Mouse (Mus musculus) lung, embryonic 16.5 days (tissue): ENCODE measurements at regions not wholly inside any gene's neighbourhood (a gene's known extent, or its start where the extent isn't known, plus 50 kb on each side); places are given as distances from the start of the nearest gene placed in this dataset.

Experiments
- ATAC-seq: fragments of 200-750 bp; cut with Nextera tagmentation; 2 replicates; pipeline ENCODE4 v1.8.0; 2017; ENCODE audit warnings: low read depth, mild to moderate bottlenecking, moderate library complexity
- H3K27ac ChIP-seq: fragments of 300-500 bp; sonication (generic); 2 replicates; pipeline ENCODE4 v1.5.1; 2014; ENCODE audit warnings: mild to moderate bottlenecking, control low read depth, low read length
- H3K27me3 ChIP-seq: fragments of 300-500 bp; sonication (generic); 2 replicates; pipeline ENCODE4 v1.6.1; 2014; ENCODE audit warnings: low read depth, low read length, mixed read lengths; ENCODE audit not compliant: control insufficient read depth, insufficient read depth
- H3K36me3 ChIP-seq: fragments of 300-500 bp; sonication (generic); 2 replicates; pipeline ENCODE4 v1.6.1; 2014; ENCODE audit warnings: low read length; ENCODE audit not compliant: control insufficient read depth, insufficient read depth
- H3K4me1 ChIP-seq: fragments of 300-500 bp; sonication (generic); replicated peaks from 2 replicates; pipeline ENCODE4 v1.6.1; 2014; ENCODE audit warnings: low read length, mixed read lengths; ENCODE audit not compliant: control insufficient read depth, insufficient read depth
- H3K4me2 ChIP-seq: fragments of 300-500 bp; sonication (generic); 2 replicates; pipeline ENCODE4 v1.6.1; 2014; ENCODE audit warnings: low read depth, low read length, control low read depth
- H3K4me3 ChIP-seq: fragments of 300-500 bp; sonication (generic); 2 replicates; pipeline ENCODE4 v1.5.1; 2014; ENCODE audit warnings: mild to moderate bottlenecking, low read length, control low read depth
- H3K9ac ChIP-seq: fragments of 300-500 bp; sonication (generic); 2 replicates; pipeline ENCODE4 v1.6.1; 2014; ENCODE audit warnings: low read length, control low read depth
- H3K9me3 ChIP-seq: fragments of 300-500 bp; sonication (generic); 2 replicates; pipeline ENCODE4 v1.6.1; 2016; ENCODE audit warnings: low read length; ENCODE audit not compliant: control insufficient read depth
- WGBS: fragments of 180-500 bp; shearing (Covaris S2); extraction: QIAGEN DNeasy Blood & Tissue Kit; methylation state at CpG from one replicate; pipeline ENCODE4 v1.1.7; 2014; 5-methylcytosine and 5-hydroxymethylcytosine counted together

- Histone ChIP-seq H3K4me2 (no peak overlapping the region), H3K27ac (peak overlapping the region; percentile 87), H3K9ac (no peak overlapping the region), H3K4me1 (peaks cover 8% of the 10 kb centered on the region), H3K36me3 (no peaks in the 10 kb centered on the region), H3K9me3 (0 out of 2 replicates have a peak, but pooled peaks cover 5% of the 10 kb centered on the region), H3K27me3 (no peaks in the 10 kb centered on the region), H3K4me3 (no peak overlapping the region)
- WGBS, result 50% methylated on average over 6 of the region's 6 CpGs
- ATAC-seq, result peak; percentile 49
These were observed 106.1 kb upstream of the Nck2 start for GRCm38 (mm10) chr1:43338096-43338915.

- Histone ChIP-seq H3K4me1 (peaks cover 2% of the 10 kb centered on the region), H3K4me3 (no peak overlapping the region)
- WGBS, result 71% methylated on average over 2 of the region's 2 CpGs
These were observed 101.5 kb upstream of the Nck2 start for GRCm38 (mm10) chr1:43342848-43343247.

GRCm38 (mm10) chr1:43343410-43343809 is 101.0 kb upstream of the Nck2 start:
- no peak for ATAC-seq
- no peak overlapping the region for H3K4me2 ChIP-seq
- H3K9me3 ChIP-seq, result no peaks in the 10 kb centered on the region
- H3K4me3 ChIP-seq, result no peak overlapping the region
- no peak overlapping the region for H3K27ac ChIP-seq
- H3K36me3 ChIP-seq, result no peaks in the 10 kb centered on the region
- WGBS, result 64% methylated on average over 2 of the region's 2 CpGs
- H3K4me1 ChIP-seq, result no peaks in the 10 kb centered on the region; the same call in 1 of the 2 replicates
- no peak overlapping the region for H3K9ac ChIP-seq
- no peaks in the 10 kb centered on the region for H3K27me3 ChIP-seq

More at GRCm38 (mm10) chr1:43342848-43343247, 101.5 kb upstream of the Nck2 start:
- Histone ChIP-seq H3K27me3 (no peaks in the 10 kb centered on the region), H3K9ac (no peak overlapping the region), H3K27ac (no peak overlapping the region), H3K4me2 (no peak overlapping the region), H3K36me3 (no peaks in the 10 kb centered on the region), H3K9me3 (no peaks in the 10 kb centered on the region)
- no peak for ATAC-seq

GRCm38 (mm10) chr1:43344001-43344400 is 100.4 kb upstream of the Nck2 start:
- no peak overlapping the region for H3K4me2 ChIP-seq
- no peaks in the 10 kb centered on the region for H3K9me3 ChIP-seq
- no peak for ATAC-seq
- H3K36me3 ChIP-seq, result no peaks in the 10 kb centered on the region
- no peak overlapping the region for H3K27ac ChIP-seq
- H3K9ac ChIP-seq, result no peak overlapping the region
- 77% methylated on average over 5 of the region's 5 CpGs for WGBS
- no peak overlapping the region for H3K4me3 ChIP-seq
- no peaks in the 10 kb centered on the region for H3K4me1 ChIP-seq
- H3K27me3 ChIP-seq, result no peaks in the 10 kb centered on the region

- ATAC-seq, result no peak
- Histone ChIP-seq H3K9ac (no peak overlapping the region), H3K4me3 (no peak overlapping the region), H3K36me3 (no peaks in the 10 kb centered on the region), H3K4me1 (no peaks in the 10 kb centered on the region), H3K27me3 (no peaks in the 10 kb centered on the region), H3K4me2 (no peak overlapping the region), H3K9me3 (no peaks in the 10 kb centered on the region), H3K27ac (no peak overlapping the region)
- 81% methylated on average over 4 of the region's 4 CpGs for WGBS
These were observed 97.2 kb upstream of the Nck2 start for GRCm38 (mm10) chr1:43347152-43347551.

- Histone ChIP-seq H3K4me3 (no peak overlapping the region), H3K9ac (no peak overlapping the region), H3K4me1 (0 out of 2 replicates have a peak, but pooled peaks cover 2% of the 10 kb centered on the region), H3K27me3 (no peaks in the 10 kb centered on the region), H3K36me3 (no peaks in the 10 kb centered on the region), H3K27ac (no peak overlapping the region), H3K4me2 (no peak overlapping the region), H3K9me3 (no peaks in the 10 kb centered on the region)
- WGBS, result 72% methylated on average over 3 of the region's 3 CpGs
- ATAC-seq, result no peak
These were observed 94.4 kb upstream of the Nck2 start for GRCm38 (mm10) chr1:43349966-43350365.

GRCm38 (mm10) chr1:43358191-43358590 is 86.2 kb upstream of the Nck2 start:
- WGBS, result 41% methylated on average over 6 of the region's 6 CpGs

GRCm38 (mm10) chr1:43359662-43360061 is 84.7 kb upstream of the Nck2 start:
- no peaks in the 10 kb centered on the region for H3K36me3 ChIP-seq
- peak overlapping the region; percentile 74 for H3K27ac ChIP-seq
- no peaks in the 10 kb centered on the region for H3K27me3 ChIP-seq
- no peak overlapping the region for H3K4me3 ChIP-seq
- H3K9me3 ChIP-seq, result no peaks in the 10 kb centered on the region
- H3K4me2 ChIP-seq, result no peak overlapping the region
- peaks cover 25% of the 10 kb centered on the region for H3K4me1 ChIP-seq
- WGBS, result 93% methylated on average over 4 of the region's 4 CpGs
- no peak overlapping the region for H3K9ac ChIP-seq
- ATAC-seq, result no peak

More at GRCm38 (mm10) chr1:43358191-43358590, 86.2 kb upstream of the Nck2 start:
- Histone ChIP-seq H3K27me3 (no peaks in the 10 kb centered on the region), H3K9me3 (no peaks in the 10 kb centered on the region), H3K36me3 (no peaks in the 10 kb centered on the region), H3K9ac (no peak overlapping the region), H3K27ac (no peak overlapping the region), H3K4me1 (peaks cover 27% of the 10 kb centered on the region), H3K4me3 (no peak overlapping the region), H3K4me2 (no peak overlapping the region)
- peak; percentile 40; the same call in 1 of the 2 replicates for ATAC-seq

GRCm38 (mm10) chr1:43360291-43360690 is 84.1 kb upstream of the Nck2 start:
- H3K36me3 ChIP-seq, result no peaks in the 10 kb centered on the region
- H3K9me3 ChIP-seq, result no peaks in the 10 kb centered on the region
- H3K9ac ChIP-seq, result no peak overlapping the region
- no peak overlapping the region for H3K4me3 ChIP-seq
- peak; percentile 71 for ATAC-seq
- H3K27ac ChIP-seq, result peak overlapping the region; percentile 74
- H3K27me3 ChIP-seq, result no peaks in the 10 kb centered on the region
- H3K4me2 ChIP-seq, result peak overlapping the region; percentile 9; the same call in 1 of the 2 replicates
- 28% methylated on average over 8 of the region's 8 CpGs for WGBS
- peaks cover 25% of the 10 kb centered on the region for H3K4me1 ChIP-seq
